ENCODE assay signal across 8 mouse cellular contexts in the genomic region with DNA sequence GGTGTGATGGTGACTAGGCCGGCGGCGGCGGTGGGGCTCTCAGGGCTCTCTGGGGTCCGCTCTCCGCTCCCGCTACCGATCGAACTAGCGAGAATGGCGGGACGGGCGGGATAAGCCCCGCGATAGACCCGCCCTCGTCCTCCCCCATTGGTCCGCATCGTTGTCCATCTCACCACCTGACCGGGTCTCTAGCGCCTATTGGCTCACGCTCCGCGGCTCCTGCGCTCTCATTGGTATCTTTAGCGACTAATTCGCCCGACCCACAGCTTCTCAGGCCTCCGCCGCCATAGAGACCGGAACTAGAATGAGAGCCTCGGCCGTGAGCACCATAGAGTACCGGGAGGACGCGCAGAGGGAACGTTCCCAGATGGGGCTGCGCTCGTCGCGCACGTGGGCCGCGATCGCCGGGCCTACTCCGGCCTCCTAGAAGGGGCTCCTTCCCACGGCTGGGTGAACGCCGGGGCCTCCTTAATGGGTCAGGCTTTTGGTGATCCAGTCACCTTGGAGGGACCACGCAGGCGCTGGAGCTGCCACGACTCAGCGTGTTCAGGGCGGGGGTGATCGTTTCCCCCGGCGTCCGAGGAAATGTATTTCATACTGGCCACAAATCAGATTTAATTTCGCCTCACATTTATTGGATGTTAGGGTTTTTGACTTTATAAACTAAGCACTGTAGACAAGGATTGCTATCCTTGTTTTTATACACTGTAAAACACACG. TPM values are rescaled to one million over a fixed set of nuclear protein-coding genes. Genes with fewer than 3 reads are reported as not detected.
DNase-seq lines count a peak whose midpoint lies in the region; ATAC-seq and TF ChIP-seq lines count a peak whose summit lies in the region.

TSS of gene Ybx1 (minus strand) at position 190 of the 719 bp plus-strand sequence.

- peak; percentile 96 for DNase-seq in 3134 (ENCODE audit: extremely low read depth, insufficient read length, low spot score)
- DNase-seq in adrenal gland, postnatal 36 days, result peak; percentile 99
- DNase-seq in heart, adult 18-20 months, result peak; percentile 100
- peak; percentile 100 for DNase-seq in kidney, adult 2 months
- DNase-seq in spleen, adult 2 months (ENCODE audit: low read depth in 1 of 2, low spot score in 2 of 2), result peak; percentile 95 to 99

- peaks cover 9% of the 10 kb centered on the region for H3K36me3 ChIP-seq in embryonic facial prominence, embryonic 13.5 days
- H3K36me3 ChIP-seq in kidney, adult 2 months (ENCODE audit: control insufficient read depth, insufficient read depth, low read length), result peaks cover 2% of the 10 kb centered on the region; the same call in 1 of the 2 replicates
- peaks cover 22% of the 10 kb centered on the region; the same call in 1 of the 2 replicates for H3K36me3 ChIP-seq in limb, embryonic 12.5 days
- H3K36me3 ChIP-seq in midbrain, embryonic 15.5 days (replicated peaks), result no peaks in the 10 kb centered on the region
- no peaks in the 10 kb centered on the region; the same call in 1 of the 2 replicates for H3K36me3 ChIP-seq in spleen, adult 2 months (ENCODE audit: control insufficient read depth, insufficient read depth, low read length)

- TF ChIP-seq POLR2A in kidney, adult 2 months (IDR thresholded peaks at IDR 0.05; ENCODE audit: low read depth, low read length), result no peak
- TF ChIP-seq POLR2A in spleen, adult 2 months (IDR thresholded peaks at IDR 0.05; ENCODE audit: low read depth, low read length), result peak; percentile 55; the same call in 1 of the 2 replicates

- peak within 1 kb of the TSS; percentile 87 for H3K4me3 ChIP-seq in embryonic facial prominence, embryonic 13.5 days
- peak within 1 kb of the TSS; percentile 89 for H3K4me3 ChIP-seq in kidney, adult 2 months (ENCODE audit: insufficient read depth, low read depth, low read length)
- peak within 1 kb of the TSS; percentile 99 for H3K4me3 ChIP-seq in limb, embryonic 12.5 days (replicated peaks)
- H3K4me3 ChIP-seq in midbrain, embryonic 15.5 days, result peak within 1 kb of the TSS; percentile 89
- peak within 1 kb of the TSS; percentile 94 for H3K4me3 ChIP-seq in spleen, adult 2 months (ENCODE audit: extremely low read depth, insufficient read depth, insufficient read length)

- H3K9me3 ChIP-seq in embryonic facial prominence, embryonic 13.5 days, result no peaks in the 10 kb centered on the region
- no peaks in the 10 kb centered on the region for H3K9me3 ChIP-seq in limb, embryonic 12.5 days
- no peaks in the 10 kb centered on the region for H3K9me3 ChIP-seq in midbrain, embryonic 15.5 days

- H3K9ac ChIP-seq in embryonic facial prominence, embryonic 13.5 days, result peak within 1 kb of the TSS; percentile 94
- peak within 1 kb of the TSS; percentile 97 for H3K9ac ChIP-seq in limb, embryonic 12.5 days (replicated peaks)
- peak within 1 kb of the TSS; percentile 79 for H3K9ac ChIP-seq in midbrain, embryonic 15.5 days

- peaks cover 23% of the 10 kb centered on the region for H3K4me1 ChIP-seq in embryonic facial prominence, embryonic 13.5 days
- peaks cover 10% of the 10 kb centered on the region; the same call in 1 of the 2 replicates for H3K4me1 ChIP-seq in kidney, adult 2 months (ENCODE audit: control insufficient read depth, insufficient read depth, low read length)
- H3K4me1 ChIP-seq in limb, embryonic 12.5 days (replicated peaks), result peaks cover 18% of the 10 kb centered on the region
- peaks cover 31% of the 10 kb centered on the region for H3K4me1 ChIP-seq in midbrain, embryonic 15.5 days
- peaks cover 6% of the 10 kb centered on the region; the same call in 1 of the 2 replicates for H3K4me1 ChIP-seq in spleen, adult 2 months (ENCODE audit: control insufficient read depth, insufficient read depth, insufficient read length)

- ATAC-seq in embryonic facial prominence, embryonic 13.5 days (ENCODE audit: insufficient number of reproducible peaks, insufficient read depth, low FRiP score, low TSS enrichment, low read depth), result peak; percentile 100
- ATAC-seq in limb, embryonic 12.5 days (ENCODE audit: insufficient number of reproducible peaks, insufficient read depth, low FRiP score, low TSS enrichment, low read depth), result peak; percentile 99
- ATAC-seq in midbrain, embryonic 15.5 days (replicated peaks), result peak; percentile 99

- H3K4me2 ChIP-seq in embryonic facial prominence, embryonic 13.5 days, result peak within 1 kb of the TSS; percentile 83
- H3K4me2 ChIP-seq in limb, embryonic 12.5 days, result peak within 1 kb of the TSS; percentile 77
- peak within 1 kb of the TSS; percentile 65 for H3K4me2 ChIP-seq in midbrain, embryonic 15.5 days

- under 1% methylated on average over 61 of the region's 61 CpGs for WGBS in embryonic facial prominence, embryonic 13.5 days
- WGBS in kidney, adult 2 months, result under 1% methylated on average over 61 of the region's 61 CpGs
- WGBS in limb, embryonic 12.5 days, result under 1% methylated on average over 61 of the region's 61 CpGs
- under 1% methylated on average over 61 of the region's 61 CpGs for whole genome bisulfite sequencing in midbrain, embryonic 15.5 days
- under 1% methylated on average over 61 of the region's 61 CpGs for WGBS in spleen, adult 2 months

- peak within 1 kb of the TSS; percentile 93 for H3K27ac ChIP-seq in embryonic facial prominence, embryonic 13.5 days
- H3K27ac ChIP-seq in kidney, adult 2 months (ENCODE audit: insufficient read depth, low read depth, low read length), result peak within 1 kb of the TSS; percentile 88
- H3K27ac ChIP-seq in limb, embryonic 12.5 days, result peak within 1 kb of the TSS; percentile 92
- H3K27ac ChIP-seq in midbrain, embryonic 15.5 days, result peak within 1 kb of the TSS; percentile 93
- peak within 1 kb of the TSS; percentile 92 for H3K27ac ChIP-seq in spleen, adult 2 months (ENCODE audit: insufficient read depth, low read length)

- no peak for TF ChIP-seq CTCF in kidney, adult 2 months (conservative IDR thresholded peaks at IDR 0.05; ENCODE audit: insufficient read depth, insufficient read length, low read depth, low read length)
- TF ChIP-seq CTCF in spleen, adult 2 months (IDR thresholded peaks at IDR 0.05; ENCODE audit: extremely low read depth, insufficient read depth, insufficient read length, insufficient replicate concordance), result no peak

- no peaks in the 10 kb centered on the region for H3K27me3 ChIP-seq in embryonic facial prominence, embryonic 13.5 days
- no peaks in the 10 kb centered on the region for H3K27me3 ChIP-seq in kidney, adult 2 months (replicated peaks; ENCODE audit: control insufficient read depth, insufficient read depth, low read length)
- H3K27me3 ChIP-seq in limb, embryonic 12.5 days, result no peaks in the 10 kb centered on the region
- no peaks in the 10 kb centered on the region for H3K27me3 ChIP-seq in midbrain, embryonic 15.5 days (replicated peaks)
- no peaks in the 10 kb centered on the region for H3K27me3 ChIP-seq in spleen, adult 2 months (ENCODE audit: control insufficient read depth, insufficient read depth, low read length)

RNA-seq across cellular contexts. Expression of gene Ybx1, which starts in this region (rescaled TPM):
- 100 to 1,000 TPM; 639 to 803 TPM for total RNA-seq in adrenal gland, postnatal 36 days (2021)
- polyA plus RNA-seq in embryonic facial prominence, embryonic 13.5 days (2015; fragmentation: Nextera tagmentation; extraction: Ambion mirVana), result 680 and 805 TPM in 2 replicates
- total RNA-seq in heart, adult 18-20 months (2021), result 100 to 1,000 TPM; 684 to 750 TPM
- polyA plus RNA-seq in kidney, adult 2 months (2012; rRNA removed), result 202 and 242 TPM in 2 replicates
- polyA plus RNA-seq in limb, embryonic 12.5 days (2016; fragmentation: Nextera tagmentation; extraction: Ambion mirVana), result 1,031 and 1,057 TPM in 2 replicates
- 822 and 848 TPM in 2 replicates for polyA plus RNA-seq in midbrain, embryonic 15.5 days (2015; fragmentation: Nextera tagmentation; extraction: Ambion mirVana)
- polyA plus RNA-seq in spleen, adult 2 months (2012; rRNA removed), result 79.1 and 103 TPM in 2 replicates

Comparison
In these comparisons a context has a peak if more than half of its experiments do, and no peak if none do; other contexts are left out.
1. Peak in every context shown above with its lines: DNase-seq, ATAC-seq, H3K4me3 ChIP-seq and H3K27ac ChIP-seq.